Mouse (Mus musculus): Measurements from ENCODE around the gene Mier3.
A peak's percentile ranks its signal among the peaks of the same experiment; 100 is the strongest.
"Not testable (repeated sequence)": the region's sequence is repeated elsewhere in the genome, so short reads cannot be mapped to it uniquely, and the experiment has no call there.

The Mier3 gene

GRCm38 (mm10) chr13:111703396-111703795 is 22.6 kb downstream of the Mier3 start:
- no peak for DNase-seq (ENCODE audit: inconsistent ontology term)

GRCm38 (mm10) chr13:111703952-111704351 is 23.2 kb downstream of the Mier3 start:
- DNase-seq (ENCODE audit: inconsistent ontology term): not testable (repeated sequence)

- no peak for DNase-seq (ENCODE audit: inconsistent ontology term)
Measured at GRCm38 (mm10) chr13:111710531-111710930, 29.8 kb downstream of the Mier3 start.

- no peak for DNase-seq (ENCODE audit: inconsistent ontology term)
Measured at GRCm38 (mm10) chr13:111719726-111720125, 38.9 kb downstream of the Mier3 start.

GRCm38 (mm10) chr13:111724811-111725164 is 44.0 kb downstream of the Mier3 start:
- no peak for DNase-seq (ENCODE audit: inconsistent ontology term)

GRCm38 (mm10) chr13:111725165-111726077 is 44.6 kb downstream of the Mier3 start:
- DNase-seq (ENCODE audit: inconsistent ontology term): peak; percentile 100

- DNase-seq (ENCODE audit: inconsistent ontology term): no peak
Measured at GRCm38 (mm10) chr13:111726898-111727297, 46.1 kb downstream of the Mier3 start.

GRCm38 (mm10) chr13:111741204-111741990 is 60.6 kb downstream of the Mier3 start:
- DNase-seq (ENCODE audit: inconsistent ontology term): no peak

- DNase-seq (ENCODE audit: inconsistent ontology term): peak; percentile 52
Measured at GRCm38 (mm10) chr13:111741991-111742615, 61.3 kb downstream of the Mier3 start.

GRCm38 (mm10) chr13:111744233-111745000 is 63.6 kb downstream of the Mier3 start:
- DNase-seq (ENCODE audit: inconsistent ontology term): peak; percentile 35

- DNase-seq (ENCODE audit: inconsistent ontology term): no peak
Measured at GRCm38 (mm10) chr13:111745216-111745615, 64.4 kb downstream of the Mier3 start.

GRCm38 (mm10) chr13:111746831-111747230 is 66.1 kb downstream of the Mier3 start:
- DNase-seq (ENCODE audit: inconsistent ontology term): no peak

- DNase-seq (ENCODE audit: inconsistent ontology term): no peak
Measured at GRCm38 (mm10) chr13:111748301-111749062, 67.7 kb downstream of the Mier3 start.

GRCm38 (mm10) chr13:111753321-111753720 is 72.5 kb downstream of the Mier3 start:
- DNase-seq (ENCODE audit: inconsistent ontology term): no peak

GRCm38 (mm10) chr13:111755377-111755776 is 74.6 kb downstream of the Mier3 start:
- DNase-seq (ENCODE audit: inconsistent ontology term): no peak

- DNase-seq (ENCODE audit: inconsistent ontology term): no peak
Measured at GRCm38 (mm10) chr13:111755937-111756336, 75.2 kb downstream of the Mier3 start.

GRCm38 (mm10) chr13:111756986-111757385 is 76.2 kb downstream of the Mier3 start:
- DNase-seq (ENCODE audit: inconsistent ontology term): no peak

GRCm38 (mm10) chr13:111762526-111762925 is 81.7 kb downstream of the Mier3 start:
- no peak for DNase-seq (ENCODE audit: inconsistent ontology term)

Data from Muller cell, postnatal 12 days (primary cell).